Mouse (Mus musculus) adrenal gland, postnatal 14 days (tissue): ENCODE data around the gene Kif1b. TPM values are rescaled to one million over a fixed set of nuclear protein-coding genes. Genes with fewer than 3 reads are reported as not detected.
"Not testable (repeated sequence)": the region's sequence is repeated elsewhere in the genome, so short reads cannot be mapped to it uniquely, and the experiment has no call there.

Experiments
- DNase-seq: peaks from one replicate; pipeline ENCODE4 v3.0.0; 2021; ENCODE audit warnings: mixed read lengths
- total RNA-seq: library from RNA; stranded (reverse); gene quantifications from 2 replicates; pipeline ENCODE4 v1.2.3, GENCODE M21; 2021

Kif1b gene
- total RNA-seq, 1 experiment from 2014 or later = 132 TPM

DNA sequence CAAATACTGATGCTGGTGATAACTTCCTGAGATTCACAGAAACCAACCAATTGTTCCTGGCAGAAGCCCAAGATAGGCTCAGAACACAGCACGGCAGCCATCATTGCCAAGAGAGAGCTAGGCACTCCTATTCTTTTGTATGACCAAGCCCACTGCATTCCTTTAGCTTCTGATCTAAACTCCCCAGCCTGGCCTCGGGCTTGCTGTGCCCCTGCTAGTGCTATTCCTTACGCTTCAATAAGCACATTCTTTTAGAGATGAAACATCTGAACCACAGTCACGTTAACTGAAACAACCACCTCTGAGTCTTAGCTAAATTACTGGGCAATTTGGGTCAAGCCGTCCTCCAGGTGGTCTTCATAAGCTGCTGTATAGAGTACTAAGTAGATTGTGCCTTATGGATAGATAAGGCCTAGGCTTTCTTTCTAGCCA, 87.4 kb downstream of the Kif1b start:
- no peak for DNase-seq

DNA sequence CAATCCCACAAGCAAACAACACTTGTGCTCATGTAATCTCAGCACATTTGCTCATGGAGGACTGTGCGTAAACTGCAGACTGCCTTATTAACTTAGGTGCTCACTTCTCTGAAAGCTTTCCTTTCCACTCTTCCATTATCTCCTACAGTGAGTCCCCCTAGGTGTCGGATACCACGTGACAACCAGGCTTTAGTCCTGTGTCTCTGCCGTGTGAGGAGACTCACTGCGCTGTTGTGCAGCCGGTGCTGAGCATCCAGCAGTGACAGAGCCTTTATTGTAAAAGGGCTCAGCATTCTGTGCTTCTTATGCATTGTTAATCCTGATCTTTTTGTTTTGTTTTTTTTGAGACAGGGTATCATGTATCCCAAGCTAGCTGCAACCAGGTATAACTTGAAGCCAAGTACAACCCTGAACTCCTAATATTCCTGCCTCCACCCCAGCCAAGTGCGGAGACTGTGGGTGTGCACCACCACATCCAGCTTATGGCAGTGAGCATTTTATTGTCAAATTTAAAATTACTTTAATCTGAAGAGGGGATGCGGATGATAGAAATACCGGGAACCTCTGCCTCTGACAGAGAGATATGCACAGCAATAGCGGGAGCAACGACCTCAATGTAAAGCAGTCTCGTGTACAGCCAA, 88.0 kb downstream of the Kif1b start:
- DNase-seq = no peak

DNA sequence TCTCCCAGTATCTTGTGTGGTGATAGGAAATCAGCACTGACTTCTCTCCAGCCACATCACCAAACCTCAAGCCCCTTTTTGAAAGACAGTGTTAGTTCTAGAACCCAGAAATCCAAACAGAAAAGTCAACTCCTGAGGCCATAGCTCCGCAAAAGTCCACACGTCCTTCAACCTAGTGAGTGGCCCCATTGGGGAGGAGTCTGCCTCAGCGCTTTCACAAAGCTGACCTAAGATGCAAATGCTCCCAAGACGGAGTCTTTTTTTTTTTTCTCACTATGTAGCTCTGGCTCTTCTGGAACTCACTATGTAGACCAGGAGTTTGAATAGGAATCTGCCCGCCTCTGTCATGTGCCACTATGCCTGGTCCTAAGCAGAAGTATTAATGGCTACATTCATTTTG, 89.0 kb downstream of the Kif1b start:
- DNase-seq = no peak

DNA sequence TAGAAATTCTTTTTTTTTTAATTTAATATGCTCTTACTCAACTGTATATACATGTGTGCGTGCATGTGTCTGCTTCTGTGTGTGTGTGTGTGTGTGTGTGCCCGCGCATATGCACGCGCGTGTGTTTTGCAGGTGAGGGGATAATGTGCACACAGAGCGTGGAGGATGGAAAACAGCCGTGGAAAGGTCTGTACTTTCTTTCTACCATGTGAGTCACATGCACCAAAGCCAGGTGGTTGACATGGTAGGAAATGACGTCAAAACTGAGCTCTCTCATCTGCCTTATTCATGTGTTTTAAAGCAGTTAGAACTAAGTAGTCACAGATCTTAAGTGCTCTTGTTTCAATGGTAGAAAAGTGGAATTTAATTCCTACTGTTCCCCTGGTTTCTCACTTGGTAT, 91.5 kb downstream of the Kif1b start:
- no peak for DNase-seq

DNA sequence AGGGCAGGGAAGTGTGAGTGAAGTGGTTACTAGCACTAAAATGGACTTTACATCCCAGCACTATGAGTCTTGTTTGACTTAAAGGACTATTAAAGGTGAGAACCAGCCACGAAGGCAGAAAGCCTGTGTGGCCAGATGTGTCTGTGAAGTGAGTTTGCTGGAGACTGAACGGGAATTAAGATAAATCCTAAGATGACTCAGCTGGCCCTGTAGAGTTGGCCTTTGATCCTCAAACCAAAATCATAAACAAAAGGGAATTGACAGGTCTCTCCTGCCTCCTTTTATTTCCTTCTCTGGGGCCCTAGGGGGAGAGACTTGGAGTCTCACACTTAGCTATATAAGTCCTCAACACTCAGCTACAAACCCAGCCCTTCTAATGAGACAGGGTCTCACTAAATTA, 92.1 kb downstream of the Kif1b start:
- DNase-seq = no peak

DNA sequence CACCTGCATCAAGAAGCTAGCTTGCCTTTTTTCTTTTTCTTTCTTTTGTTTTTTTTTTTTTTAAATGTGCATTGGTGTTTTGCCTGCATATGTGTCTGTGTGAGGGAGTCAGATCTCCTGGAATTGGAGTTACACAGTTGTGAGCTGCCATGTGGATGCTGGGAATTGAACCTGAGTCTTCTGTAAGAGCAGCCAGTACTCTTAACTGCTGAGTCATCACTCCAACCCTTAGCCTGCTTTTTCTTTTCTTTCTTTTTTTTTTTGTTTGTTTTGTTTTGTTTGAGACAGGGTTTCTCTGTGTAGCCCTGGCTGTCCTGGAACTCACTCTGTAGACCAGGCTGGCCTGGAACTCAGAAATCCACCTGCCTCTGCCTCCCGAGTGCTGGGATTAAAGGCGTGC, 93.0 kb downstream of the Kif1b start:
- DNase-seq = not testable (repeated sequence)

DNA sequence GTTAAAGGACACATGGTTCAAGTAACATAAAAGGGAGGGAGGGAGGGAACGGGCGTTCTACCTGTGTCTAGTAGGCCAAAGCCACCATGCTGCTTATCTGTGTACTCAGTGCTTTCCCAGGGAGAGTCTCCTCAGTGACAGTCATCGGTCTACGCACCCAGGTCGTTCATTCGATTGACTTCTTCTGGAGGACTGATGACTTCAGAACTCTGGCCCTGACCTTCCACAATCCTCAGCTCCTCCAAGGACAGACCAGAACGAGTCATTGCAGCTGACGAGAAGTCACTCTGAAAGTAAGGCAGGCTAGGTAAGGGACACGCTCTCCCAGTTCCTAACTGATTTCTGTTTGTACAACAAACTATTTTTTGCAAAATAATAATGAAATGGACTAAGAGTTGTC, 94.0 kb downstream of the Kif1b start:
- peak; percentile 58 for DNase-seq

DNA sequence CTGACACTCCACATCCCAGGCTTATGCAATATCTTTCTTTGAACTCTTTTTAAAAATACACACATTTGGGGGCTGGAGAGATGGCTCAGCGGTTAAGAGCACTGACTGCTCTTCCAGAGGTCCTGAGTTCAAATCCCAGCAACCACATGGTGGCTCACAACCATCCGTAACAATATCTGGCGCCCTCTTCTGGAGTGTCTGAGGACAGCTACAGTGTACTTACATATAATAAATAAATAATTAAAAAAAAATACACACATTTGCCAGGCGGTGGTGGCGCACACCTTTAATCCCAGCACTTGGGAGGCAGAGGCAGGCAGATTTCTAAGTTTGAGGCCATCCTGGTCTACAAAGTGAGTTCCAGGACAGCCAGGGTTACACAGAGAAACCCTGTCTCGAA, 96.1 kb downstream of the Kif1b start:
- peak; percentile 26 for DNase-seq

DNA sequence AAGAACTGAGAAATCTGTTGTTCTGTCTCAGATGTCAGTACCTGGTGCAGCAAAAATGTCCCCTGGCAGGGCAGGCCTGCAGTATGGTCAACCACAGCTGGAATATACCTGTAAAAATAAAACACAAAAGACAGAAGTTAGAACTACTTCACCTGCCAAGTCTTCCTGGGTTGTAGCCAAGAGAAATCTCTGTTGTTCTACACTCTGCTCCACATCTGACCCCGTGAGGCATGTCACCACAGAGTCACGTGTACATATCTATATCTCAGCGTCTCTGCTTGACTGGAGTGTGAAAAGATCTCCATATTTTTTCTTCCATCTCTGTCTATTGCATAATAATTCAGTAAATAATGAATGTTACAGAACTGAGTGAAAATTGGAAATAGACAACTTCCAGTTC, 105.0 kb downstream of the Kif1b start:
- DNase-seq = no peak

DNA sequence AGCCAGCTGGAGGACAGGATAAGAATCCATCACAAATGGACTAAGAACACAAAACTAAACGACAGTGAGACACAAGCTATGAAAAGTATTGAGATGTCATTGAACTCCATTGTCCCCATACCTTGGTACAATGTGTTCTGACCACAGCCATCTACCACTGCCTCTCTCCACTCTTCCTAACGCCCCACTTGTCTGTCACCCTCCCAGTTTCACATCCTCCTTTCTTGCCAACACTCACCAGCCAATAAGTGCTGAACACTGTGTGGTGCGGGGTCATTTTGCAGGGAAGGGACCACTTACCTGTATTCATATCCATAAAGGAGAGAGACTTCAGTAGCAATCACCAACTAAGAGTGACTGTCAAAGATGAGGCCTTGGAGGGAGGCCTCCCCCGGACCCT, 106.4 kb downstream of the Kif1b start:
- no peak for DNase-seq

DNA sequence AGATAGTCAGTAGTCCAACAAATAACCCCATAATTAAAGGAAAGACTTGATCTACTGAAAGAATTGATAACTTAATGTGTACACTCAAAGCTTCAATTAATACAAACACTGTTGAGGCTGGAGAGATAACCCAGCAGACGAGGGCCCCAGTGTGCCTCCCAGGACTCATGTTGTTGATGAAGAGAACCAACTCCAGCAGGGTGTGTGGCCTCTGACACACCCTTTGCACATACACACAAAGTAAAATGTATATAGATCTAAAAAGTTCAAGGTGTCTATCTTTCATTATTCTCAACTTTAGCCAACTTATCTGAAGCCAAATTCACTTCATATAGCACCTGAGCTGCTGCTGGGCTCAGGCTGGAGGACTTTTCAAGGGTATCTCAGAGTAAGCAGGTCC, 110.3 kb downstream of the Kif1b start:
- DNase-seq = no peak

DNA sequence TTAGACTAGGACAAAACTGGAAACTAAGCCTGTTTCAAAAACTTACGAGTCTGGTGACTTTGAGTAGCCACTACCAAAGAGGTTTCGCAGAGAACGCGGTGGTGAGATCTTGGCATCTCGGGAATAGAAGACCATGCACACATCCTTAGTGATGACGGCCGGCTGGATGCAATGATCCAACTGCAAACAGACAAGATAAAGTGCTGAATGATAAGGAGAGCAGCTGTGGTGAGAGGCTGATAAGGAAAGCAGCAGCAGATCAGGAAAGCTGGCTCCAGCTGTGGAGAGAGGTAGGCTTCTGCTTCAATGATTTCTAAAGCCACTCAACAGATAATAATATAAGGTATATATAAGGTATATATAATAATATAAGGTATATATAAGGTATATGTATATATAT, 116.4 kb downstream of the Kif1b start:
- DNase-seq = no peak

DNA sequence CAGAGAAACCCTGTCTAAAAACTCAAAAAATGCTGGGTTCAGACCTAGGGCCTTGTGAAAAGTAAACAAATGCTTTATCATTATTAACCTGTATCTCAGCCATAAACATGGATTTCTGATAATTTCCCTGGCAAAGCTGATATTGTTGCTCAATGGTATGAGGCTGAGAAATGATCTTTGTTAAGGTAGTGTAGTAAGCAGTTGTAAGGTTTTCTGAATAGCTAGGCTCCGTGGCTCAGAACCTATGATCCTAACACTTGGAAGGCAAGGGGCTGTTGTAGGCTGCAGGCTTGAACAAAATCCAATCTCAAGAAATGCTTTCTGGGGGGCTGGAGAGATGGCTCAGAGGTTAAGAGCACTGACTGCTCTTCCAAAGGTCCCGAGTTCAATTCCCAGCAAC, 118.9 kb downstream of the Kif1b start:
- DNase-seq = no peak

DNA sequence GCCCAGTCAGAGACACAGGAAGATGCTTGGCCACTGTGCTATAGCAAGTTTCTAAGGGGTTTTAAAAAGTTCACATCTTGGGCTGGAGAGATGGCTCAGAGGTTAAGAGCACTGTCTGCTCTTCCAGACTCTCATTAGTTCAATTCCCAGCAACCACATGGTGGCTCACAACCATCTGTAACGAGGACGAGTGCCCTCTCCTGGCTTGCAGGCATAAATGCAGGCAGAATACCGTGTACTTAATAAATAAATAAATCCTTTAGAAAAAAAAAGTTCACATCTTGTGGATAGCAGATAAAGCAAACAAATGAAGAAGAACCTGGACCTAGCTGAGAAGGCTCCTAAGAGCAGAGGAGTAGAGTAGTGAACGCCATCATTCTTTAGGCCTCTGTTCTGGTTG, 124.7 kb downstream of the Kif1b start:
- peak; percentile 35 for DNase-seq

DNA sequence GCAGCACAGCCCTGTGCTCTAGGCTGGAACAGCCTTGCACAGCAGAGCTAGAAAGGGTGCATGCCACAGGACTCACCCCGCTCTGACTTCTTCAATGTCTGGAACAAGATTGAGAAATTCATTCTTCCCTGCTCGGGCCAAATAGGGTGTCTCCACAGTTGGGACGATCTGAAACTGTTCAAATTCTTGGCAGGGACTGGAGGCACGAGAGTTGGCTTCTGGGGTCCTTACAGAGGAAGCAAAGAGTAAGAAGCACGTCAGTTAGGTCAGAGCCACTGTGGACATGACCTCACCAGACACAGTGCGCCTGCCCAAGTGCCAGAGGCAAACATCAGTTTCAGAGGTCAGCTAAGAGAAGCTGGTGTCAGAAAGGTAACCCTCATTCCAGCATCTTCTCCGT, 125.3 kb downstream of the Kif1b start:
- peak; percentile 35 for DNase-seq

DNA sequence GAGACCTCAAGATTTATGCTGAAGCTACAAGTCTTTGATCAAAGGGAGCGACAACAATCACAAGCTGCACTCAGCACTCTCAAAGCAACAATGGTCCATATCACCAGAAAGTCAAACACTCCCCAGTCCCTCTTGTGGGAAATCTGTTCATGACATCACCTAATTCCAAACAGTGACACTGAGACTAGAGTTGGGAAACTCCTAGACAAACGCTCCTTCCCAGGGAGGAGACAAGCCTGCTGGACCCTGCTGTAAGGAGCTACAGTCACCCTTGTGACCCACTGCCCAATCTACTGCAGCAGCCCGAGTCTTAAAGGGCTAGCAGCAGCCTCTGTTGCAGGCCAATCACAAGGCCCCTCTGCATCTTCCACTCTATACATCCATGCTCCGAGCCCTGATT, 127.9 kb downstream of the Kif1b start:
- no peak for DNase-seq

DNA sequence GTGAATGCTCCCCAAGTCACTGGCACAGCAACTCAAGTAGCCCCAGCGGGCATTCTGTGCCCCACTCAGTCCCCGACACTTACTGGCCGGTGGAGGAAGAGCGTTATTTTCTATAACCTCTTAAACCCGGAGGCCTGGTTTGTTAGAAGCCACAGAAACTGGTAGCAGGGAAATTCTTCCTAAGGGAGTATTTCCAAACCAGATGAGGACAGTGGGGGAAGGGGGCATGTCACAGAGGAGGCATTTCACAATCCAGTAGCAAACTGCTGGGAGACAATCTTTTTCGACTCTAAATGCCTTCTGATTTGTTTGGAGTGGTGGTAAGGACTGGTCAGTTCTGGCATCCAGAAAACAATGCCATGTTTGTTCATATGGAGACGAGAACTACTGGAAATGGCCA, 128.3 kb downstream of the Kif1b start:
- DNase-seq = peak; percentile 39

DNA sequence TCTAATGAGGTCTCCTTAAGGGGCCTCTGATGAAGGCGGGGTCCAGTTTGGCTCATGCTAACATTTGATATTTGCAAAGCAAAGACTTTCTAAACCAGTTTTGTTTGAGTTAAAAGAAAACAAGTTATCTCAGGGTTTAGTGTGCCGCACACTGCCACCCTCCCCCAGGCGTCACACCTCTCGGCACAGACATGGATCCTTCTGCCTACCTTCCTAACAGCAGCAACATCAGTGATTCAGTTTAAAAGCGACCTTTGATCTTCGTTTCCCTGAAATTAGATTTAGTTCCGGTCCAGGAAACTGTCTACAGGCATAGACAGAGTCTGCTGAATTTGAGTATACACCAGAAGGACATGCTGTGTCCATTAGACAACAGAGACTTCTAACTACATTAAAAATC, 129.2 kb downstream of the Kif1b start:
- no peak for DNase-seq

DNA sequence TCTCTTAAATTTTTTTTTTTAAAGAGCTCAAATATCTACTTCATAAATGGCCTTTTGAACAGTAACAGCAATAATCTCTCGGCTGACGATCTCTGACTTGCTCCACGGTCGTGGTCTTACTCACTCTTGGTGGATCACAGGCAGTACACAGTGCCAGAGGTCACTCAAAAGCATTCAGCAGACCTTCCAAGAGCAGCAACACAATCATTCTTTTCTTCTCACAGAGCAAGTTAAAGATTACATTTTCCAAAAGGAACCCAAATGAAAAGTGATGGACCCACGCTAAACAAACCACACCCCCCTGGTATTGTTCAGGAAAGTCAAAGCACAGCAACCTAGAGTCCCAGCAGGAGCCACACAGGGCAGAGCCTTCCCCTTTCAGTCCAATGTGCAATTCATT, 130.4 kb downstream of the Kif1b start:
- no peak for DNase-seq

DNA sequence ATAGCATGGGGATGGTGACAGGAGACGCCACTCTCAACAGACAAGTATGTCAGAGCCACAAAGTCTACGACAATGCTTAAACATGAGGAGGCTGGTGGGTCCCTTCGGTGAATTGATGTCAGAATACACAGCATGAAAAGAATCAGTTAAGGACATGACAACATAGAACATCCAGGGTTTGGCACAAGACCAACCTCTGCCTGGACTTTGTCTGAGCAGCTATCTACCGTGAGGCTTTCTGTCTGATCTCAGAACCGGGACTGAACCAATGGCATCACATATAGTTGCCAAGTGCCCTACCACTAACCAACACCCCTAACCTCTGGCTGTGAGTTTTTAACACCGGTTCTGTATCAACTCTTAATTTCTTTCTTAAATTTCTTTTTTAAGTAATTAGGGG, 130.8 kb downstream of the Kif1b start:
- DNase-seq = no peak

DNA sequence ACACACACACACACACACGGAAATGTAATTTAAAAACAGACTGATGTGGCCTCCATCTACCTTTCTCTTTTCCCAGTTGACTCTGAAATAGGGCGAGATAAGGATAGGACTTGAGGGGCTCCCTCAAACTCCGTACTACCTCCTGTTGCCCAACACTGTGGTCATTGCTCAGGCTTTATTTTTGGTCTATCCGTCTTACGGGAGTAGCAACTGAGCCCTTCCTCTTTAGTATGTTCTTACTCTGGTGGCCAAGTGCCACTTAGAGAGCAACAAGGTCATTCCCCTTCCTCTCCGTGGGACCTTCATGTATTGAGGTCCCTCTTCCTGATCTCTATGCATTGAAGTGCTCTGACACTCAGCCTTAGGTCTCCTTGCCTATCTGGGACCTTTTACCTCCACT, 133.8 kb downstream of the Kif1b start:
- no peak for DNase-seq

DNA sequence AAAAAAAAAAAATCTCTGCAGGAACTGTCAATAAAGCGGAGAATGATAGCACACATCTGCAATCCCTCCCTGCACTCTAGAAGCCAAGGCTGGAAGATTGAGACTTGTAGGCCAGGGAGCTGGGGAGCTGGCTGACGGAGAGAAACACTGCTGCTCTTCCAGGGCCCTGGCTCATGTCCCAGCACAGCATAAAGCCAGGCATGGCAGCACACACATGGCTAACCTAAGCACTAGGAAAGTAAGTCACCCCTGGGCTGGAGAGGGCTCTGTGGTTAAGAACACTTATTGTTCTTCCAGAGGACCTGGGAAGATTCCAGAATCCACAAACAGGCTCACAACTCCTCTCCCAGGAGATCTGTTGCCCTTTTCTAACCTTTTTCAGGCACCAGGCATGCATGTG, 134.8 kb downstream of the Kif1b start:
- peak; percentile 59 for DNase-seq

DNA sequence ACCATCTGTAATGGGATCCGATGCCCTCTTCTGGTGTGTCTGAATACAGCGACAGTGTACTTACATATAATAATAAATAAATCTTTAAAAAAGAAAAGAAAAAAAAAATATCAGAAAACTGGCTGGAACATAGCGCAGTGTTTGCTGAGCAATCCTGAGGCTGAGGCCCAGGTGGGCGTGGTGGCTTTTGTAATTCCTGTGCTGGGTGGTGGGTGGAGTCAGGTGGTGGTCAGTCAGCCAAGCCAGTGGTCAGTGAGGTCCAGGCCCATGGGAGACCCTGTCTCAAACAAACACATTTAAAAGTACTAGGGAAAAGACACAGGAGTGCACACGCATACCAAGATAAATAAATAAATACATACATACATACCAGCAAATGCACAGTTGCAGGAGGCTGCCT, 135.4 kb downstream of the Kif1b start:
- DNase-seq = peak; percentile 55

DNA sequence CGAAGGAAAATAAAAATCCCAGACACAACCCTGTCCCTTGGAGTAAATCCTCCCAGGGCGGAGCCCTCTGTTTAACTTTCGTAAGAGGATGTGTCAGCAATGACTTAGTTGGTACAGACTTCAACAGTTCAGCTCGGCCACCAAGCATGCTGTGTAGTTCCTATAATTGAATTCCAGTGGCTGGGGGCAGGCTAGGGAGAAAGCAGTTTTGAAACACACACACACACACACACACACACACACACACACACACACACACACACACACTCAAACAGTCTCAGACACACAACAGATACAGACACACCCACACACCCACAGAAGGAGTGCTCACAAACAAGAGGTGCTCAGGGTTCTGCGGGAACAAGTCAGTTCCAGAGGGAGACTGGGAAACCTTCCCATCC, 135.9 kb downstream of the Kif1b start:
- peak; percentile 69 for DNase-seq

DNA sequence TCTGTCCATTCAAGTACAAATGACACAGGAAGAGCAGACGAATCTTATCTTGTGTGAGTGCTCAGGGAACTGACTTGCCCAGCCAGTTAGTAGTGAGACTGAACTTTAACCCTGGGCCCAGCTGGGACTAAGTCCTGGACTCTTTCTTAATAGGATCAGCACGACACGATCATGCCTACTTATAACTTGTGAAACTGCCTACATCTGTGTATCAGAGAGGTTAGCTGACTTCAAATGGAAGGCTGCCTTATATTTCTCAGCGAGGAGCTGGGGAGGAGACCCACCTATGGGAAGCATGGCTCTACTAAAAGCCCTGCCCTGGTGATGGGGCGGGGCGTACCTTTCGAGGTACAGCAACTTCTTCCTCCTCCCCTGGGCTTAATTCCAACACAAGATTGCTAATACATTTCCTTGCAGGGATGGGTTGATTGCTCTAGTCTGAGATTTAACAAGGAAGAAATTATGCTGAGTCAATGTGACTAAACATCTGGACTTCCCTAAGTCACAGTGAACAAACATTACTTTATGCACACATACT, 137.0 kb downstream of the Kif1b start:
- DNase-seq = peak; percentile 32
